Mouse (Mus musculus) bone marrow, adult 2 months (tissue): ENCODE measurements at regions not wholly inside any gene's neighbourhood (a gene's known extent, or its start where the extent isn't known, plus 50 kb on each side); places are given as distances from the start of the nearest gene placed in this dataset.

Experiments
- CTCF ChIP-seq: fragments of 200-500 bp; IDR thresholded peaks from 2 replicates; pipeline ENCODE4 v1.5.1; 2011; ENCODE audit warnings: low read length, control low read depth; ENCODE audit not compliant: control insufficient read depth, insufficient read depth
- POLR2A ChIP-seq: fragments of 200-500 bp; IDR thresholded peaks from 2 replicates; pipeline ENCODE4 v1.6.1; 2011; ENCODE audit warnings: low read depth, mild to moderate bottlenecking, control low read depth, low read length, borderline replicate concordance; ENCODE audit not compliant: control insufficient read depth

DNA sequence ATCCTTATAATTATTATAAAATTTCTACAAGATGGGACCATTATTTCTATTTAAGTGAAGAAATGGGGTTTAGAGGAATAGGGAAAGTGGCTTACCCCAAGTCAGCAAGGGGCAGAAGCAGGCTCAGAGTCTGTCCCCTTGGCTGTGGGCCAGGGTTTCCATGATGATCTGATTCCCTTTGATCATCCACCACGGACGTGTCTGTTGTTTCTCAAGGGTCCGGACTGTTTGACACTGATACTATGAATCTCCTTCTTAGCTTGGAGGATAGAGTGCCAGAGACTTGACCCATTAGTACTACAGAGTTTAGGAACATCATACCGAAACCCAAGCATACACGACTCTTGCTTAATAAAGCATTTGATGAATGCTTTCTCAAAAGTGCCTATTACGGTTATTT is 172.9 kb downstream of the Papss1 start:
- no peak for TF ChIP-seq POLR2A
- no peak for TF ChIP-seq CTCF
